Mouse (Mus musculus) 3T3-L1 (cell line): ENCODE results near the gene Gm2075.
"Not testable (repeated sequence)": the region's sequence is repeated elsewhere in the genome, so short reads cannot be mapped to it uniquely, and the experiment has no call there.

Experiments
- DNase-seq: peaks from one replicate; pipeline ENCODE4 v3.0.0-alpha.2; 2015; ENCODE audit warnings: low read depth, low spot score

Gene Gm2075

GRCm38 (mm10) chr12:88011548-88011947, at the start of gene Gm2075:
Gene Gm2075, plus strand, starts transcription at chr12:88011848.
- not testable (repeated sequence) for DNase-seq

- DNase-seq, result not testable (repeated sequence)
Measured at GRCm38 (mm10) chr12:87984000-87984399, 27.6 kb upstream of the Gm2075 start.

- not testable (repeated sequence) for DNase-seq
Measured at GRCm38 (mm10) chr12:88004118-88004517, 7.5 kb upstream of the Gm2075 start.

DNA sequence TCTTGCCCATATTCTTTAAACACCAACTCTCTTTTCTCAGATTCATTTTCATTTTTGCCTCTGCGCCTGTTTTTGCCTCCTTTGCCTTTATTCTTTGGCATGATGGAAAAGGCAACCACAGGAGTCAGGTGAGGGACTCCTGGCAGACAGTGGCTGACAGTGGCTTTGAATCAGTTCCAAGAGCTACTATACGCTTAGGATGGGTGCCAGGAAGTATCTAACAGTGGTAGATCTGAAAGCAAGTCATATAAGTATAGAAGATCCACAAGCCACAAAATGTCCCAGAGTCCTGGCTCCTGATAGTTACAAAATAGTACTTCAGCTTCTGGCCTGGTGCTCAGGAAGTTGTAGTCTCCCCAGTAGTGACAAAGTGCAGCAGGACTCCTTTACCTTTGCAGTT, 7.0 kb downstream of the Gm2075 start, which contains the start of gene Gm6803:
Gene Gm6803 (minus strand): TSS at position 101 of the 400 bp plus-strand sequence.
- not testable (repeated sequence) for DNase-seq

DNA sequence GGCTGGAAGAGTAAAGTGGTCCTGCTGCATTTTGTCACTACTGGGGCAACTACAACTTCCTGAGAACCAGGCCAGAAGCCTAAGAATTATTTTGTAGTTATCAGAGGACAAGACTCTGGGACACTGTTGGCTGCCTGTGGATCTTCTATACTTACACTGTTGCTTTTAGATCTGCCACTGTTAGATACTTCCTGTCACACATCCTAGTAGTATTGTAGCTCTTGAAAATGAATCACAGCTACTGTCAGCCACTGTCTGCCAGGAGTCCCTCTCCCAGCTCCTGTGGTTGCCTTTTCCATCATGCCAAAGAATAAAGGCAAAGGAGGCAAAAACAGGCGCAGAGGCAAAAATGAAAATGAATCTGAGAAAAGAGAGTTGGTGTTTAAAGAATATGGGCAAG, 15.1 kb downstream of the Gm2075 start, which contains the start of gene Gm2056:
Gene Gm2056 (plus strand): TSS at position 301 of the 400 bp plus-strand sequence.
- not testable (repeated sequence) for DNase-seq

DNA sequence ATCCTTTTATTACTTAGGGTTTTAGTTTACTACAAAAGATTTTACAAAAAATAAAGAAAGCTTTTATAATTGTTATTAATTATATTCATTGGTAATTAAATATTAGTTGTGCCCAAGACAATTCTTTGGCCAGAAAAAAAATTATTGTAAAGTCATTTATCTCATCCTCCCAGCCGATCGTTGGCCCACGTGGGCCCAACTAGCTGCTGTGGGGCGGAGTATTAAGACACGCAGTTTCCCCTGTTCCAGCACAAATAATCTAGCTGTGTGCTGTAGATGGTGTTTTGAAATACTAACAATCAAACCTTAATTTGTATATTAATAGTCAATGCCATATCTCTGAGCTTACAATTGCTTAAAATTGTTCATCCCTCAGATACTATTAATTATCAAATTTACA, 20.6 kb downstream of the Gm2075 start:
- DNase-seq, result not testable (repeated sequence)

- DNase-seq, result not testable (repeated sequence)
Measured at GRCm38 (mm10) chr12:88039062-88039461, 27.4 kb downstream of the Gm2075 start.

- DNase-seq, result not testable (repeated sequence)
Measured at GRCm38 (mm10) chr12:88039703-88040102, 28.1 kb downstream of the Gm2075 start.

DNA sequence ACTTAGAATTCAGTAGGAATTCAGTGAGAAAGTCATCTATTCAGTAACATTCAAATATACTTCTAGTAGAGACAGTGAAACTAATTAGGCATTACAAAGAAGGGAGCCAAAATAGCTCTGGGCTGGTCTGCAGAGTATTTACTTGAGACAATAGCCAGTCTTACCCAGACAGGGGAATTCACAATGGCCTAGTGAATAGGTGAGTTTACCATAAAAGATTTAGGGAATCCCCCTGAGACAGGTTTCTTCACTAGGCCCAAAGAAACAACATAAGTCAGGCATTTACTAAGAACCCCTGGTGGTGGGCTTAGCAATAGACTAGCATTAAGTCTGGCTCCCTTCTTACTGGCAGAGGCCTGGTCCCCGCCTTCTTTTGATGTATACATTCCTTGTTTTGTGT, 33.6 kb downstream of the Gm2075 start:
- not testable (repeated sequence) for DNase-seq
